Mouse (Mus musculus): Measurements from ENCODE around the gene 4933406M09Rik.

4933406M09Rik gene

GRCm38 (mm10) chr1:134381051-134381450, 4.7 kb upstream of the 4933406M09Rik start:
- DNase-seq (ENCODE audit: low read depth, low spot score) = no peak

GRCm38 (mm10) chr1:134381795-134382625, 3.7 kb upstream of the 4933406M09Rik start:
- no peak for DNase-seq (ENCODE audit: low read depth, low spot score)

DNA sequence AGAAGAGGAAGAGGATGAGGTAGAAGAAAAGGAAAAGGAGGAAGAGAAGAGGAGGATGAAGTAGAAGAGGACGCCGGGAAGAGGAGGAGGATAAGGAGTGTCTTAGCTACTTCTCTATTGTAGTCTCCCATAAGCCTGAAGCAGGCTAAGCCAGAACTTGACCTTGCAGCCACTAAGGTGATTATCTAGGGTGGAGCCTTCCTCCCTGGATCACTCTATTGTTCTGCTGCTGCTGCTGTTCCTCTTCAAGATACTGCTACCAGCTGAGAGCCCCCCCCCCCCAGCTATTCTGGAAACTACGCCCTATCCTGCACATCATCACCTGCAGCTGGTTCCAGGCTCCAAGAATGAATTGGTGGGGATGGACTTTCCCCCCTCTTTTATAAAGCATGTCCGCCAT, 1.2 kb upstream of the 4933406M09Rik start:
- DNase-seq (ENCODE audit: low read depth, low spot score) = no peak

DNA sequence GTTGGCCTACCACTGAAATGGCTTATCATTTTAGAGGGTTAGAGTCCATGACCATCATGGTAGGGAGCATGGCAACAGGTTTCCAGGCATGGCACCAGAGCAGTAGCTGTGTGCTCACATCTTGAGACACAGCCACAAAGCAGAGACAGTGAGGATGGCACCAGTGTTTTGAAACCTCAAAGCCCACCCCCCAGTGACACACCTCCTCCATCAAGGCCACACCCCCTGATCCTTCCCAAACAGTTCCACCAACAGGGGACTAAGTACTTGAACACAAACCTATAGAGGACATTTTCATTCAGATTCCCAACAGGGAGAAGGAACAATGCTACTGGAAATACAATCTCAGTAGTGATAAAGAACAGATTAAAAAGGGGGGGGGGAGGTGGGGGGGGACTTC, 564 bp upstream of the 4933406M09Rik start:
- DNase-seq (ENCODE audit: low read depth, low spot score) = no peak

DNA sequence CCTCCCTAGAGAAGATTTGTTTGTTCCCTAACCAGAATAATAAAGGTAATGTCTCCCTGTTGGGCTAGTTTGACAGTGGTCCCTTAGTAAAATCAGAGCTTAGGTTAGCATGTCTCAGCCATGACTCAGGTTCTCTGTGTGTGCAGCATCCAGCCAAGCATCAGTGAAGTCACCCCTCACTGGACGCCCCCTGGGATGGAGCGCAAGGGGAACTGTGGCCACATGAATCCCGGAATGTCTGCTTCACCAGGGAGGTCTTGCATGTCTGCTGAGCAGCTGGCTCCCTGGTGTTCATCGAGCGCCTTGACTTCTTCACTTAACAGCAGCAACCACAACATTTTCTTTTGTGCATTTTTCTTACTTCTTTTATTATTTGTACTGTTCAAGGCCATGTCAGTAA, 8.1 kb downstream of the 4933406M09Rik start:
- no peak for DNase-seq (ENCODE audit: low read depth, low spot score)

GRCm38 (mm10) chr1:134398210-134398609, 12.5 kb downstream of the 4933406M09Rik start:
- DNase-seq (ENCODE audit: low read depth, low spot score) = no peak

- DNase-seq (ENCODE audit: low read depth, low spot score) = peak; percentile 62
Observed at GRCm38 (mm10) chr1:134399735-134400134, 14.0 kb downstream of the 4933406M09Rik start.

- no peak for DNase-seq (ENCODE audit: low read depth, low spot score)
Observed at GRCm38 (mm10) chr1:134405509-134406413, 20.0 kb downstream of the 4933406M09Rik start, which contains the start of gene Cyb5r1. Gene Cyb5r1, plus strand, starts transcription at chr1:134405559.

DNA sequence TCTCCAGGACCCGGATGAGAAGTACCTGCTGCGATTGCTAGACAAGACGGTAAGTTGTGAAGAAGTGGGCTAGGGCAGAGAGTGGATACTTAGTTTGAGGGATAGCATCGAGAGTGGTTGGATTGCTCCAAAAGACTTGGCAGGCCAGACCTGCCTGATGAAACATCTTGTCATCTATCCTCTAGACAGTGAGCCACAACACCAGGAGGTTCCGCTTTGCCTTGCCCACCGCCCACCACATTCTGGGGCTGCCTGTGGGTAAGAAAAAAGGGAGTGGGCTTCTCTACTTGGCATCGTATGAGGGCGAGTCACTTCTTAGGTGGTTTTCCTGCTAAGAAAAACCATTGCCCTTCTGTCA, 20.7 kb downstream of the 4933406M09Rik start:
- DNase-seq (ENCODE audit: low read depth, low spot score) = no peak

- no peak for DNase-seq (ENCODE audit: low read depth, low spot score)
Observed at GRCm38 (mm10) chr1:134408080-134408479, 22.3 kb downstream of the 4933406M09Rik start.

DNA sequence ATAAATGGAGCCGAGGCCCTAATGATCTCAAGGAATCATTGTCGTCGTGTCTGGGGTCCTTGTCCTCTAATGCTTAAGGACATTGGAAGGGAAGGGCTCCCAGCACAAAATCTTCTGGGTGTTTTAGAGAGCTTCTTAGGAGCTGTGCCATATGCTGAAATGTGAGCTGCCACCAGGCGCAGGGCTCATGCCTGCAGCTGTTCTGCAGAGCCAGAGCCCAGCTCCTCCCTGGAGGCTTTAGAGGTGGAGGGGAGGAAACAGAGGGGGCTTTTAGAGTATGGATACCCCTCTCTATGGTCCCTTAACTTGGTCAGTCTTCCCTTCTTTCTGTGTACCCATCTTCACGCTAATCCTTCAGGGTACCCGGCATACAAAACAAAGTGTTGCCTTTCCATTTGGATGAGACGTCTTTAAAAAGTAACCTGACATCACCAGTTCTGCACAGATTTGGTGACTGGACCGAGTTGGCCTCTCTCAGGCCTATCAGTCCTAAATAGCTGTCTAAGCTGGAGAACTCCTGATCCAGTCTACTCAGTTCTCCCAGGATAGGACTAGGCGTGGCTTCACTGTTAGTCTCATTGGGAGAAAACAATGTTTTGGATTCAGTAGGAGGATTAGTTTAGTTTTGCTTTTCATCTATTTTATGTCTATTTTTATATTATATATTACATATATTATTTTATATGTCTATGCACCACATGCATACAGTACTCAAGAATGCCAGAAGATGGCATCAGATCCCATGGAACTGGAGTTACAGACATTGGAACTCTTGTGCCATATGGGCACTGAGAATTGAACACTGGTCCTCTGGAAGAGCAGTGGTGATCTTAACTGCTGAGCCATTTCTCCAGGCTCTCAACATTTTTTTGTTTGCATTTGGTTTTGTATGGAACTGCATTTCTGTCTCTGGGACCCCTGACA, 26.2 kb downstream of the 4933406M09Rik start:
- no peak for DNase-seq (ENCODE audit: low read depth, low spot score)

DNA sequence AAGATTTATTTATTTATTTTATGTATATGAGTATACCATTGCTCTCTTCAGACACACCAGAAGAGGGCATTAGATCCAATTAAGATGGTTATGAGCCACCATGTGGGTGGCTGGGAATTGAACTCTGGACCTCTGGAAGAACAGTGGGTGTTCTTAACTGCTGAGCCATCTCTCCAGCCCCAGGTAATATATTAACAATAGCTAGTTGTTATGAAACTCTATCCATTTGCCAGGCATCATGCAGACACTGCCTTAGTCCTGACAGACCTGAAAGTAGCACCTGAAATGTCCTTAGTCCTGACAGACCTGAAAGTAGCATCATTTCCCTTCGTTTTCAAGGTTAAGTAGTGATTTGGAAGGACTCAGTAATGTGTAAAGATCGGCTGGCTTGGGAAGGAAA, 28.3 kb downstream of the 4933406M09Rik start:
- DNase-seq (ENCODE audit: low read depth, low spot score) = no peak

DNA sequence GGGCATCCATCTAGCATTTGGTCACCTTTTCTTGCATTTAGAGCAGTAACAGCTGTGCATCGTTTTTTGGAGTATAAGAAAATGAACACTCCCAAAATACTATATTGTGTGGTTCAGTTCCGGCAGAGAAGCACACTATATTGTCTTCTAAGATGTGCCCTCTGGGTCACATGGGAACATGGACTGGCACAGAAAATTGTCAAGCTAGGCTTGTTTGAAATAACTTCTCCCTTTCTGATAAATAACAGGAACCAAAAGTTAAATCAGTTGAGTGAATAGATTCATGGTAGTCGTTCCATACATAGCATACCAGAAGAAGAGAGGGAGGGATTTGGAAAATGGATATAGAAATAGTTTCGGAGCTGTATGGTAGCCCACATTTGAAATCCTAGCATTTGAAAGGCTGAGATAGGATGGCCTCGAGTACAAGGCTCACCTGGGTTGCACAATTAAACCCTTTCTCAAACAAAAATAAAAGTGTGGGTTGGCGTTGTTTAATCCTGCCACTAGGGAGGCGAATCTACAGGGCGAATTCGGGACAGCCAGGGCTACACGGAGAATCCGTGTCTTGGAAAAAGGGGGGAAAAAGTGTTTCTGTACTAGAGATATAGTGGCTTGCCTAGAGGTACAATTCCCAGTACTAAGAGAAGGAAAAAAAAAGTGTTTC, 28.9 kb downstream of the 4933406M09Rik start:
- no peak for DNase-seq (ENCODE audit: low read depth, low spot score)

DNA sequence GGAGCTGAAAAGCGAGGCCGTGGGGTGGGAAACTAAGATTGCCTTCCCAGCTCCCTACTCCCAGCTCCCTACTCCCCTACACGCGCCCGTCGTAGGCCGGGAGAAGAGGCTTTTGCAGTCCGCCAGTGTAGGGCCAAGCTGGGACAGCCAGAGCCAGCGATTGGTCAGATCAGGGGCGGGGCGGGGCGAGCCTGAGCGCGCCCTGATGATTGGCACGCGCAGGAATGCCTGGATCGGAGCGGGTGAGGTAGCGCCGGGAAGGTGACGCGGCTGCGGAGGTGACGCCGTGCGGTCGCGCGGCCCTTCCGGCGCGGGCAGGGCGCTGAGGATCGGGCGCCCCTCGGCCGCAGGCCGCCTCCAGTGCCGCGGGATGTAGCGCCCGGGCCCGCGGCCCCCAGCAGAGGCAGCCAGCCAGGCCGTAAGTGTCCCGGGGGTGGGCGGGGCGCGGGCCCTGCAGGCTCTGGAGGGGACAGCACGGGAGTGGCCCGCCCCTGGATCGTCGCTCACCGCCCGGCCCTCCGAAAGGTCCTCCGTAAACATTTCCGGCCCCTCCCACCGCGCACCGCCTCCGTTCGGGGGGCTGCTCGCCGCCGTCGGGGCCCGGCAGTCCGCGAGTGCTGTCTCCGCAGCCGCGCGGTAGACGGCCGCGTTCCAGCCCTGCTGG, 29.6 kb downstream of the 4933406M09Rik start, which contains the start of gene Adipor1:
TSS of gene Adipor1 (plus strand) at position 211 of the 664 bp plus-strand sequence.
- DNase-seq (ENCODE audit: low read depth, low spot score) = peak; percentile 92

DNA sequence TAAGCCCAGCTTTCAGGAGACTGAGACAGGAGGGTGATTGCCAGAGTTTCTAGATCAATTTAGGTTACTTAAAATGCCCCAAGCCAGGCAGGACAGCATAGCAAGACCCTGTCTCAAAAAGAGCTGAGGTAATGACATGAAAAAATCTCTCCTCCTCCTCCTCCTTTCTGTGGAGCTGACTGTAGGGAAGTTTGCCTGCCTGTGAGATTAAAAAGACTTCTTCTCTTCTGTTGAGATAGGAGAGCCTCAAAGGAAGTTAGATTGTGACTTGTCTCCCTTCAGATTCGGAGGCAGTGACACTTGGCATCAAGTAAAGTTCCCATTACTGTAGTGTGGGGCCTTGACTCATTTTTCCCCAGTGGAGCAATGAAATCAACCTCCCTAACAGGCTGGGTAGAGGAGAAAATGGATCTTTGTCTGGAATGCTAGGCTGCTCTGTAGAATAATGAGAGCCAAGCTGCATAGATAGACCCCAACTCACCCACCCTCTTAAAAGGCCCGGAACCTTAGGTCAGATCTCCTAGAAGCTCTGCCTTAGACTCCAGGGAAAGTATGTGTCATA, 32.8 kb downstream of the 4933406M09Rik start:
- DNase-seq (ENCODE audit: low read depth, low spot score) = no peak

- no peak for DNase-seq (ENCODE audit: low read depth, low spot score)
Observed at GRCm38 (mm10) chr1:134419176-134419575, 33.4 kb downstream of the 4933406M09Rik start.

GRCm38 (mm10) chr1:134419751-134420458, 34.2 kb downstream of the 4933406M09Rik start:
- DNase-seq (ENCODE audit: low read depth, low spot score) = no peak

DNA sequence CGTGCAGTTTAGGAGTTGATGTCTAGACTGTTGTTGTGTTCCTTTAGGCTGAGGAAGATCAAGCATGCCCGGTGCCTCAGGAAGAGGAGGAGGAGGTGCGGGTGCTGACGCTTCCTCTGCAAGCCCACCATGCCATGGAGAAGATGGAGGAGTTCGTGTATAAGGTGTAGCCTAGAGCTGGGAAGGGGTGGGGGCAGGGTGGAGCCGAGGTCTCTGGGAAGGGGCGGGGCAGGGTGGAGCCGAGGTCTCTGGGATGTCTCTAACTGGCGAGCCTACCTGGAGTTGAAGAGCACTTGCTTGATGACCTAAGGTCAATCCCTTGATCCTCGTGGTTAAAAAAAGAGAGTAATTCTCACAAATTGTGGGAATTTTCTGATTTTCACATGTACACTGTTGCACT, 38.2 kb downstream of the 4933406M09Rik start:
- no peak for DNase-seq (ENCODE audit: low read depth, low spot score)

DNA sequence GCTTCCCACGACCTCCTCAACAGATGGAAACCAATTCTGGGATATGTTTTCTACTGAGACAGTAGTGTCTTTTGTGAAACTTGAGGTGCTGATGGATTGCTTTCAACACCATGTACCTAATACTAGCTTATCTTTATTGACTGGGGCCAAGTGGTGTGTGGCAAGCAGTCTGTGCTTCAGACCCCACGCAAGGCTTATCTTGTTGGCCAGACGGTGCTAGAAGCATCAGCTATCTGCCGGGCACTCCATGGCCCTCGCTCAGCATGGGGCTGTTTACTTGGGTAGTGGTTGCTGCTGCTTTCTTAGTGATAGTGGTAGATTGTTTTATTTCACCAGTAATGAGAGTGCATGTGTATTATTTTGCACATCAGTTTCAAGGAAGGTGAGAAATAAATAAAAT, 40.5 kb downstream of the 4933406M09Rik start:
- peak; percentile 89 for DNase-seq (ENCODE audit: low read depth, low spot score)
